Mouse (Mus musculus) ES-Bruce4 (cell line): Measurements from ENCODE around the gene Dgkh. TPM values are rescaled to one million over a fixed set of nuclear protein-coding genes. Genes with fewer than 3 reads are reported as not detected.

Experiments used
- H3K27ac ChIP-seq: 2 replicates; pipeline ENCODE4 v1.5.1; 2012; ENCODE audit warnings: low read length, inconsistent platforms; ENCODE audit not compliant: insufficient read depth
- H3K27me3 ChIP-seq: 2 replicates; pipeline ENCODE4 v1.6.1; 2012; ENCODE audit warnings: mild to moderate bottlenecking, low read length, inconsistent platforms; ENCODE audit not compliant: control insufficient read depth, poor library complexity, insufficient read depth, severe bottlenecking
- H3K36me3 ChIP-seq: 2 replicates; pipeline ENCODE4 v1.6.1; 2012; ENCODE audit warnings: inconsistent platforms, mild to moderate bottlenecking, low read length, moderate library complexity; ENCODE audit not compliant: control insufficient read depth, poor library complexity, insufficient read depth, severe bottlenecking
- H3K4me1 ChIP-seq: one replicate; pipeline ENCODE4 v1.8.1; 2011; ENCODE audit warnings: low read length; ENCODE audit not compliant: control insufficient read depth, insufficient read depth
- H3K4me3 ChIP-seq: 2 replicates; pipeline ENCODE4 v1.5.1; 2011; ENCODE audit warnings: low read depth, mild to moderate bottlenecking, low read length
- H3K9ac ChIP-seq: 2 replicates; pipeline ENCODE4 v1.6.1; 2012; ENCODE audit warnings: low read depth, mild to moderate bottlenecking, inconsistent platforms; ENCODE audit not compliant: poor library complexity, severe bottlenecking
- H3K9me3 ChIP-seq: replicated peaks from 2 replicates; pipeline ENCODE4 v1.6.1; 2012; ENCODE audit warnings: mild to moderate bottlenecking, low read length, inconsistent platforms; ENCODE audit not compliant: control insufficient read depth, poor library complexity, insufficient read depth, severe bottlenecking
- CTCF ChIP-seq: IDR thresholded peaks from one replicate; pipeline ENCODE4 v1.8.1; 2011; ENCODE audit warnings: low read depth, low read length
- EP300 ChIP-seq: IDR thresholded peaks from 2 replicates; pipeline ENCODE4 v1.6.1; 2011; ENCODE audit warnings: low read depth, low read length; ENCODE audit not compliant: insufficient read depth
- POLR2A ChIP-seq: IDR thresholded peaks from one replicate; pipeline ENCODE4 v1.8.1; 2011; ENCODE audit warnings: low read length; ENCODE audit not compliant: insufficient read depth
- polyA plus RNA-seq: library from polyadenylated mRNA; stranded (reverse); fragments of >200 nt; gene quantifications from 2 replicates; pipeline ENCODE4 v1.2.4, GENCODE M21; 2011; ENCODE audit warnings: low read depth; ENCODE audit not compliant: missing spikeins, insufficient read depth, insufficient read length

Gene Dgkh
- polyA plus RNA-seq, 1 experiment = 11.7 TPM

DNA sequence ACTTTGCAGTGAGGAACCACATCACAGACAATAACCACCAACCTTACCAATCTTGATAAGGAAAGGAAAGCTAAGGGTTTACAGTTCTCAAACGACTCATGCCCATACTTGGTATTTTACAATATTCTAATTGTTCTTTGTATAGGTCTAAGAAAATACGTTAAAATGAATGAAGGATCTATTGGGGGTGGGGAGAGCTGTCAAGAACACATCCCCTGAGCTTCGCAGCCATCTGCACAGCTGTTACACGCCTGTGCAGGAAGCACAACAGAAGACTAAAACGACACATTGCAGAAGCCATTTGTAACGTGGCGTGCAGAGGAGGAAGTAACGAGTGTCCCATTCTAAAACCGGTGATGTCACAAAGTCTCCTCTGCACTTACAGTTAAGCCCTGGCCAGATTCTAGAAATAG, 113.7 kb downstream of the Dgkh start:
- TF ChIP-seq EP300 (no peak), POLR2A (no peak), CTCF (no peak)
- Histone ChIP-seq H3K9me3 (no peaks in the 10 kb centered on the region), H3K4me3 (no peak overlapping the region), H3K27me3 (no peaks in the 10 kb centered on the region), H3K27ac (no peak overlapping the region), H3K4me1 (no peaks in the 10 kb centered on the region), H3K36me3 (no peaks in the 10 kb centered on the region), H3K9ac (no peak overlapping the region)

DNA sequence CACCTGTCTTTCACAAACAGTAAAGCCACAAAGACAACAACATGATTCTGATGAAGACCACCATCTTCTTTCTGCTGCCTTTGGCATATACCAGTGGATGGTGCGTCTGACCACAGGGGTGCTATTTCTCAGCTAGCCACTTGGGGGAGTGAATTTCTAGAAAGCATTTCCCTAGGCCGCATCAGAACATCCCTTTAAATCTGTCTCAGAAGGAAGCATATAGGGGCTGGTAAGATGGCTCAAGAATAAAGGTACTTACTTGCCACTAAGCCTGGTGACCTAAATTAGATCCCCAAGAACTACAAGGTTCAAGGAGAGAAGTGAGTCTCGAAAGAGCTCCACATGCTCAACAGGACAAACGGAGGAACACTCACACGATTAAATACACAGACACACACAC, 119.0 kb downstream of the Dgkh start:
- Histone ChIP-seq H3K4me3 (no peak overlapping the region), H3K9me3 (no peaks in the 10 kb centered on the region), H3K4me1 (no peaks in the 10 kb centered on the region), H3K36me3 (no peaks in the 10 kb centered on the region), H3K9ac (no peak overlapping the region), H3K27me3 (no peaks in the 10 kb centered on the region), H3K27ac (no peak overlapping the region)
- TF ChIP-seq POLR2A = no peak
- no peak for TF ChIP-seq CTCF
- no peak for TF ChIP-seq EP300

DNA sequence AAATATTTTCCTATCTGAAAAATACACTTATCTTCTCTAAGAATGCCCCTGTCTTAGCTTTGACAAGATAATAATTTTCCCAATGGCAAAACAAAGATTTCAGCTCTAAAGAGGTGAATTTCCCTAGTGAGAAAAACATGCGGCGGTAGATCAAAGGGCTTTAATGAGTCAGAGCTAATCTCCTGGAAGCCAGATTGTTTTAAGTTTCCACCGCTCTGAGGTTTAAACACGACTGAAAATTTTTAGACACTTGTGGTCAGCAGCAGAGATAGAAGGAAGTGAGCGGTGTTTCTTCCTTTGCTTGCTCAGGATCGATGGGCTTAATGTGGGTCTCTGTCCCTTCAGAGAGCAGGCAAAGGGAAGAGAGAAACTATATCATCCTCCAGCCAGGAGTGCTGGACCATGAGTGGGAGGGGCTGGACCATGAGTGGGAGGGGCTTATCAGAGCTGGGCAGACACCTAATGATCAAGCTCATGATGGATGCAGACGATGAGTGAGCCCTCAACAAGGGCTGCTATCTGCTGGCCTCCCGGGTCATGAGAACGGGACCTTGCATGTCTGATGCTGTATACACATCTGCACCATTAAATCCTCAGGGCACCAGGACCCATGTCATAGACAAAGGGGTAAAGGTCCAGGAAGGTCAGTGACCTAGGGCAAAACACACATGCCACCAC, 120.3 kb downstream of the Dgkh start:
- Histone ChIP-seq H3K27ac (no peak overlapping the region), H3K9ac (no peak overlapping the region), H3K36me3 (no peaks in the 10 kb centered on the region), H3K4me1 (no peaks in the 10 kb centered on the region), H3K27me3 (no peaks in the 10 kb centered on the region), H3K9me3 (no peaks in the 10 kb centered on the region), H3K4me3 (no peak overlapping the region)
- TF ChIP-seq POLR2A (no peak), CTCF (no peak), EP300 (no peak)

DNA sequence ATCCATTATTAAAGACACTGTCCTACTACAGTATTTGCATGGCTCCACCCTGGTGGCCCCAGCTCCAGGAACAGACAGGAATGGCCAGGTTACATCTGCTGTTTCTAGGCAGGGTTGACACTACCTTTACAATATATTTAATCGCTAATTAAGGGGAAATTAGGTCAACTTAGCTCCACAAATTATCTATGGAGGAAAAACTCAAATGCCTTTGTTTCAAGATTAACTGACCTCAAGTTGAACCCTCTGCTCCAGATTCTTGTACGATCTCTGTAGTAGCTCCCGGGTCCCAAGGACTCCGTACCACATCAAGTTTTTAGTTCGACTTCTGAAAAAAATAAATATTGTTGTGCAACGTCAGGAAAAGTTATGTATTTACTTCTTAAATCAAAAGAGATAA, 137.7 kb downstream of the Dgkh start:
- no peak overlapping the region for H3K27ac ChIP-seq
- H3K27me3 ChIP-seq = no peaks in the 10 kb centered on the region
- H3K4me3 ChIP-seq = no peak overlapping the region
- peaks cover 3% of the 10 kb centered on the region for H3K36me3 ChIP-seq
- H3K9ac ChIP-seq = no peak overlapping the region
- TF ChIP-seq CTCF = no peak
- no peak for TF ChIP-seq EP300
- TF ChIP-seq POLR2A = no peak
- no peaks in the 10 kb centered on the region for H3K9me3 ChIP-seq
- H3K4me1 ChIP-seq = no peaks in the 10 kb centered on the region

DNA sequence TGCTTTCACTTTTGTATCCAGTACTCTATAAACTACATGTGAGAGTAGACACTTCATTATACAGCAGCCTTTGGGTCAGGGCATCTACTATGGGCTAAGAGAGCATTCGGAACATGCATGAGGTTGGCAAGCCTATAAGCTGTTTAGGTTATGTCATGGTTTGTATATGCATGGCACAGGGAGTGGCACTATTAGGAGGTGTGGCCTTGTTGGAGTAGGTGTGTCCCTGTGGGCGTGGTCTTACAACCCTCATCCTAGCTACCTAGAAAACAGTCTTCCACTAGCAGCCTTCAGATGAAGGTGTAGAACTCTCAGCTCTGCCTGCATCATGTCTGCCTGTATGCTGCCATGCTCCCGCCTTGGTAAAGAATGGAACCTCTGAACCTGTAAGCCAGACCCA, 139.6 kb downstream of the Dgkh start:
- TF ChIP-seq CTCF = no peak
- no peak for TF ChIP-seq EP300
- no peak for TF ChIP-seq POLR2A
- Histone ChIP-seq H3K36me3 (peaks cover 3% of the 10 kb centered on the region; the same call in 1 of the 2 replicates), H3K9ac (no peak overlapping the region), H3K27me3 (no peaks in the 10 kb centered on the region), H3K9me3 (no peaks in the 10 kb centered on the region), H3K4me1 (no peaks in the 10 kb centered on the region), H3K27ac (no peak overlapping the region), H3K4me3 (no peak overlapping the region)

DNA sequence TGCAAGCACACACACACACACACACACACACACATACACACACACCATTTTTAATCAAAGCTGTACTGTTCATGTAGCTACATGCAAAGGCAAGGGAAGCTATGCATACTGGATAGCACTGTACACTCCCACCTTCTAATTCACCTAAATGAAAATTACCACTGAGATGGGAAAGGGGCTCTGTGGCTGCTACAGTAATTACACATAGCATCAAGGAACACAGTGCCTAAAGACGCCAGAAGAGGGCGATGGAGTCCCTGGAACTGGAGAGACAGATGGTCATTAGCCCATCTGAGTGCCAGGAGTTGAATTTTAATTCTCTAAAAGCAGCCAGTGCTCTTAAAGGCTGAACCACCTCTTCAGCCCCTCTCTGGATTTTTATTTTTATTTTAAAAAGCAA, 142.2 kb downstream of the Dgkh start:
- no peak overlapping the region for H3K9ac ChIP-seq
- no peak overlapping the region for H3K4me3 ChIP-seq
- H3K27me3 ChIP-seq = no peaks in the 10 kb centered on the region
- H3K4me1 ChIP-seq = no peaks in the 10 kb centered on the region
- TF ChIP-seq CTCF (peak; percentile 42), EP300 (no peak)
- 0 out of 2 replicates have a peak, but pooled peaks cover 5% of the 10 kb centered on the region for H3K36me3 ChIP-seq
- no peaks in the 10 kb centered on the region for H3K9me3 ChIP-seq
- no peak overlapping the region for H3K27ac ChIP-seq
